Mouse (Mus musculus) kidney, postnatal 0 days (tissue): Measurements from ENCODE around the gene Ube2d2b. TPM values are rescaled to one million over a fixed set of nuclear protein-coding genes. Genes with fewer than 3 reads are reported as not detected.

Source experiments
- ATAC-seq: fragments of 200-750 bp; cut with Nextera tagmentation; replicated peaks from 2 replicates; pipeline ENCODE4 v1.8.0; 2017; ENCODE audit warnings: low read depth, moderate number of reproducible peaks, moderate TSS enrichment, moderate library complexity; ENCODE audit not compliant: low FRiP score
- DNase-seq: peaks from one replicate; pipeline ENCODE4 v3.0.0-alpha.2; 2016; ENCODE audit warnings: low spot score
- H3K27ac ChIP-seq: fragments of 300-500 bp; sonication (generic); 2 replicates; pipeline ENCODE4 v1.5.1; 2014; ENCODE audit warnings: mild to moderate bottlenecking
- H3K27me3 ChIP-seq: fragments of 300-500 bp; sonication (generic); 2 replicates; pipeline ENCODE4 v1.6.1; 2014; ENCODE audit warnings: low read length, mixed read lengths; ENCODE audit not compliant: insufficient read depth
- H3K36me3 ChIP-seq: fragments of 300-500 bp; sonication (generic); 2 replicates; pipeline ENCODE4 v1.6.1; 2014; ENCODE audit warnings: low read length, mixed read lengths; ENCODE audit not compliant: insufficient read depth
- H3K4me1 ChIP-seq: fragments of 300-500 bp; sonication (generic); replicated peaks from 2 replicates; pipeline ENCODE4 v1.6.1; 2014; ENCODE audit warnings: antibody characterized with exemption, low read length, mixed read lengths; ENCODE audit not compliant: insufficient read depth
- H3K4me2 ChIP-seq: fragments of 300-500 bp; sonication (generic); 2 replicates; pipeline ENCODE4 v1.6.1; 2014; ENCODE audit warnings: mild to moderate bottlenecking, low read length, moderate library complexity, mixed read lengths
- H3K4me3 ChIP-seq: fragments of 300-500 bp; sonication (generic); replicated peaks from 2 replicates; pipeline ENCODE4 v1.5.1; 2014; ENCODE audit warnings: low read depth, low read length
- H3K9ac ChIP-seq: fragments of 300-500 bp; sonication (generic); 2 replicates; pipeline ENCODE4 v1.6.1; 2014; ENCODE audit warnings: low read depth, low read length
- H3K9me3 ChIP-seq: fragments of 300-500 bp; sonication (generic); replicated peaks from 2 replicates; pipeline ENCODE4 v1.6.1; 2016; ENCODE audit warnings: low read length, inconsistent platforms, mixed read lengths
- CTCF ChIP-seq: IDR thresholded peaks from 2 replicates; pipeline ENCODE4 v1.5.1; 2016; ENCODE audit warnings: antibody characterized with exemption, low read depth, mild to moderate bottlenecking, moderate library complexity
- WGBS: fragments of 180-500 bp; shearing (Covaris S2); extraction: QIAGEN DNeasy Blood & Tissue Kit; methylation state at CpG from one replicate; pipeline ENCODE4 v1.1.7; 2014; 5-methylcytosine and 5-hydroxymethylcytosine counted together
- polyA plus RNA-seq: library from polyadenylated mRNA; unstranded; fragments of >200 nt; fragmentation: Nextera tagmentation; extraction: Ambion mirVana; gene quantifications from 2 replicates; pipeline ENCODE4 v1.2.1, GENCODE M21; 2015

Ube2d2b gene
- polyA plus RNA-seq, 1 experiment from 2014 or later, result not detected

- WGBS, result 37% methylated on average over 4 of the region's 4 CpGs
- TF ChIP-seq CTCF, result no peak
- H3K27ac ChIP-seq, result peak within 1 kb of the TSS; percentile 31
- H3K4me2 ChIP-seq, result no peak within 1 kb of the TSS
- no peaks in the 10 kb centered on the region for H3K4me1 ChIP-seq
- no peaks in the 10 kb centered on the region for H3K27me3 ChIP-seq
- H3K36me3 ChIP-seq, result no peaks in the 10 kb centered on the region
- ATAC-seq, result no peak; the same call in 1 of the 2 replicates
- no peak for DNase-seq
- no peaks in the 10 kb centered on the region for H3K9me3 ChIP-seq
- no peak within 1 kb of the TSS for H3K4me3 ChIP-seq
- H3K9ac ChIP-seq, result no peak within 1 kb of the TSS
These were observed 44.8 kb downstream of the Ube2d2b start, which contains the start of gene Evi5 for GRCm38 (mm10) chr5:107874561-107875260. Evi5 (minus strand) TSS chr5:107875107.

- Histone ChIP-seq H3K4me1 (no peaks in the 10 kb centered on the region), H3K27ac (peak overlapping the region; percentile 31; the same call in 1 of the 2 replicates), H3K9ac (no peak overlapping the region), H3K9me3 (no peaks in the 10 kb centered on the region), H3K4me3 (no peak overlapping the region), H3K36me3 (no peaks in the 10 kb centered on the region), H3K4me2 (no peak overlapping the region), H3K27me3 (no peaks in the 10 kb centered on the region)
- no peak for TF ChIP-seq CTCF
- ATAC-seq (peak; percentile 33; the same call in 1 of the 2 replicates), DNase-seq (no peak)
These were observed 45.3 kb downstream of the Ube2d2b start for GRCm38 (mm10) chr5:107875261-107875611.

GRCm38 (mm10) chr5:107877053-107877452 is 47.2 kb downstream of the Ube2d2b start:
- H3K9ac ChIP-seq, result no peak overlapping the region
- ATAC-seq, result no peak
- 82% methylated on average over 1 of the region's 1 CpGs for WGBS
- no peaks in the 10 kb centered on the region for H3K36me3 ChIP-seq
- no peaks in the 10 kb centered on the region for H3K9me3 ChIP-seq
- DNase-seq, result no peak
- no peak for TF ChIP-seq CTCF
- H3K27ac ChIP-seq, result no peak overlapping the region
- H3K27me3 ChIP-seq, result no peaks in the 10 kb centered on the region
- H3K4me2 ChIP-seq, result no peak overlapping the region
- H3K4me3 ChIP-seq, result no peak overlapping the region
- H3K4me1 ChIP-seq, result no peaks in the 10 kb centered on the region

- no peak for TF ChIP-seq CTCF
- Histone ChIP-seq H3K4me3 (no peak overlapping the region), H3K27ac (peak overlapping the region; percentile 48; the same call in 1 of the 2 replicates), H3K4me2 (no peak overlapping the region), H3K4me1 (no peaks in the 10 kb centered on the region), H3K36me3 (no peaks in the 10 kb centered on the region), H3K9me3 (no peaks in the 10 kb centered on the region), H3K27me3 (no peaks in the 10 kb centered on the region), H3K9ac (no peak overlapping the region)
- WGBS, result 72% methylated on average over 5 of the region's 5 CpGs
- ATAC-seq, result peak; percentile 93
- DNase-seq, result peak; percentile 32
These were observed 50.8 kb downstream of the Ube2d2b start for GRCm38 (mm10) chr5:107880710-107881109.

Other genes starting within 250 kb of the Ube2d2b start
- 17.9 and 18.3 TPM in 2 replicates for gene Rpap2, start 232.7 kb upstream of the Ube2d2b start, polyA plus RNA-seq
- gene Glmn, start 232.2 kb upstream of the Ube2d2b start, polyA plus RNA-seq, result 26.0 and 28.3 TPM in 2 replicates
- gene Gfi1, start 104.1 kb upstream of the Ube2d2b start, polyA plus RNA-seq, result 0.06 TPM in 1 of 2 replicates, not detected in the other
- 84.3 and 88.8 TPM in 2 replicates for gene Evi5, start 45.0 kb downstream of the Ube2d2b start, polyA plus RNA-seq
- gene Rpl5, start 70.4 kb downstream of the Ube2d2b start, polyA plus RNA-seq, result 66.8 and 70.4 TPM in 2 replicates
- gene Fam69a, start 157.0 kb downstream of the Ube2d2b start, polyA plus RNA-seq, result 23.6 and 27.4 TPM in 2 replicates
- gene Mtf2, start 235.6 kb downstream of the Ube2d2b start, polyA plus RNA-seq, result 65.8 and 70.4 TPM in 2 replicates